In the genomic region with DNA sequence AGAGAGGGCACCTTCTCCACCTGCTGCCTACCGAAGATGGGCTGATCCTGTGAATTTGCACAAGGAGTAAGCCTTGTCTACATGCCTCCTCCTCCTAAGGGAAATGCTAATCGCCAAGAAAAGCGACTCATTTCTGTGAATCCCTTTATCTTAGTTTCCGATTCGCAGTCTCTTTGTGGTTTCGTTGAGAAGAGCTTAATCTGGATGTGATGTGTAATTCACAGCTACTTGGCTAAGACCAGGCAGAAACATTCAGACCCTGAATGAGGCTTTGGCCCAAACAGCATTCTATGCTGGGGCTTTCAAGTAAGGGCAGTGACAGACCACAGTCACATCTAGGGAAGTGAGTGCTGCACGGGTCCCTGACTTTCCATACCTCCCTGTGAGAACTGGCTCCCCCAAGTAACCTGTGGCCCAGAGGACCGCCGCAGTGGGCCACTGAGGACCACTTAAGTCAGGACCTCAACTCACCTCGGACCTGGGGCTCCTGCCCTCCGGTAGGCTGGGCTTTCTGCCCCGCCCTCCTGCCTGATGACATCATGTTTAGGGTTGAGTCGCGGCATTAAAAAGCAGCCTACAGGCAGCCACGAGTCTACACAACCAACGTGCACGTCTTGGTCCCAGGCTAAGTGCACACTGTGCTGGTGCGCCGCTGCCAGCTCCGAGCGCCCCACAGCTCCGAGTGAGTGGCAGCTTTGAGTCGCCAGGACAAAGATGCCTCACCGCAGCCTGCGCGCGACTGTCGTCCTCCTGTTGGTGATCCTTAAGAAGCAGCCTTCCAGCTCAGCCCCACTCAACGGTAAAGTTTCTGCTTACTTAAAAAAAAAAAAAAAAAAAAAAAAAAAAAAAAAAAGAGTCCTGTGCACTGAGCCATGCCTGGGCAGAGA, we compare ENCODE assay signal across 9 mouse cellular contexts. TPM values are rescaled to one million over a fixed set of nuclear protein-coding genes. Genes with fewer than 3 reads are reported as not detected.
DNase-seq lines count a peak whose midpoint lies in the region; ATAC-seq and TF ChIP-seq lines count a peak whose summit lies in the region.
"Had no signal": no experiment of that assay in that cellular context is flagged by ENCODE, and none has a peak within 500 bp of the region (broad histone marks: within the 10 kb centered on the region; RNA-seq: fewer than 3 reads in every experiment).

Car12 (plus strand) TSS at position 552 of the 887 bp plus-strand sequence.

- H3K4me3 ChIP-seq in layer of hippocampus, adult 2 months: peak within 1 kb of the TSS; percentile 52
- peak within 1 kb of the TSS; percentile 25 for H3K4me3 ChIP-seq in bone marrow, adult 2 months (replicated peaks; ENCODE audit: control insufficient read depth, low read depth, low read length)
- H3K4me3 ChIP-seq in forebrain, embryonic 12.5 days (replicated peaks): peak within 1 kb of the TSS; percentile 35
- peak within 1 kb of the TSS; percentile 33 for H3K4me3 ChIP-seq in liver, postnatal 0 days (ENCODE audit: low read depth, low read length)
- peak within 1 kb of the TSS; percentile 32 for H3K4me3 ChIP-seq in neural tube, embryonic 12.5 days

- peak within 1 kb of the TSS; percentile 89 for H3K27ac ChIP-seq in layer of hippocampus, adult 2 months
- H3K27ac ChIP-seq in bone marrow, adult 2 months (ENCODE audit: control insufficient read depth, insufficient read depth, low read depth, low read length, poor library complexity): no peak within 1 kb of the TSS
- H3K27ac ChIP-seq in forebrain, embryonic 12.5 days: no peak within 1 kb of the TSS
- no peak within 1 kb of the TSS for H3K27ac ChIP-seq in liver, postnatal 0 days (ENCODE audit: low read depth)
- H3K27ac ChIP-seq in neural tube, embryonic 12.5 days: no peak within 1 kb of the TSS

- H3K9ac ChIP-seq in forebrain, embryonic 12.5 days: peak within 1 kb of the TSS; percentile 40
- no peak within 1 kb of the TSS for H3K9ac ChIP-seq in liver, postnatal 0 days (replicated peaks)
- peak within 1 kb of the TSS; percentile 48; the same call in 1 of the 2 replicates for H3K9ac ChIP-seq in neural tube, embryonic 12.5 days

- H3K36me3 ChIP-seq in forebrain, embryonic 12.5 days (replicated peaks): no peaks in the 10 kb centered on the region
- no peaks in the 10 kb centered on the region for H3K36me3 ChIP-seq in liver, postnatal 0 days (replicated peaks; ENCODE audit: insufficient read depth, low read length)
- no peaks in the 10 kb centered on the region for H3K36me3 ChIP-seq in neural tube, embryonic 12.5 days

- 11% methylated on average over 29 of the region's 29 CpGs for WGBS in bone marrow, adult 2 months
- 16% methylated on average over 29 of the region's 29 CpGs for WGBS in forebrain, embryonic 12.5 days
- WGBS in liver, postnatal 0 days (ENCODE audit: insufficient replicate concordance): 6% methylated on average over 29 of the region's 29 CpGs
- 14% methylated on average over 29 of the region's 29 CpGs for WGBS in neural tube, embryonic 12.5 days

- no peaks in the 10 kb centered on the region for H3K9me3 ChIP-seq in forebrain, embryonic 12.5 days
- H3K9me3 ChIP-seq in liver, postnatal 0 days (ENCODE audit: low read length): no peaks in the 10 kb centered on the region
- no peaks in the 10 kb centered on the region for H3K9me3 ChIP-seq in neural tube, embryonic 12.5 days

- H3K27me3 ChIP-seq in forebrain, embryonic 12.5 days: peaks cover 40% of the 10 kb centered on the region
- H3K27me3 ChIP-seq in liver, postnatal 0 days (ENCODE audit: insufficient read depth, low read length): peaks cover 13% of the 10 kb centered on the region
- H3K27me3 ChIP-seq in neural tube, embryonic 12.5 days (replicated peaks): peaks cover 18% of the 10 kb centered on the region

- no peak for TF ChIP-seq CTCF in layer of hippocampus, adult 2 months (conservative IDR thresholded peaks at IDR 0.05)
- TF ChIP-seq CTCF in bone marrow, adult 2 months (IDR thresholded peaks at IDR 0.05; ENCODE audit: control insufficient read depth, insufficient read depth, low read length): no peak
- TF ChIP-seq CTCF in liver, postnatal 0 days (IDR thresholded peaks at IDR 0.05; ENCODE audit: low read depth): no peak

- no peak for TF ChIP-seq EP300 in liver, postnatal 0 days (IDR thresholded peaks at IDR 0.05; ENCODE audit: low read depth)

- peak; percentile 70 for ATAC-seq in forebrain, embryonic 12.5 days (ENCODE audit: low FRiP score)
- ATAC-seq in liver, postnatal 0 days: peak; percentile 47
- ATAC-seq in neural tube, embryonic 12.5 days (ENCODE audit: low FRiP score, low read depth): 0 out of 2 replicates have a peak, but pooled peaks have one; percentile 50

- DNase-seq in layer of hippocampus, adult 2 months (ENCODE audit: low spot score in 2 of 2): peak in 1 of 2 experiments; percentile 32
- DNase-seq in layer of hippocampus, adult 9-10 months (ENCODE audit: low spot score): no peak
- peak; percentile 71 for DNase-seq in kidney, adult 18-20 months
- DNase-seq in liver, postnatal 0 days: peak; percentile 33
- no peak for DNase-seq in frontal cortex, postnatal 36 days (ENCODE audit: low spot score in 2 of 2)

- H3K4me1 ChIP-seq in bone marrow, adult 2 months (ENCODE audit: control insufficient read depth, insufficient read depth, low read length): no peaks in the 10 kb centered on the region
- H3K4me1 ChIP-seq in forebrain, embryonic 12.5 days: peaks cover 26% of the 10 kb centered on the region
- H3K4me1 ChIP-seq in liver, postnatal 0 days (ENCODE audit: insufficient read depth): peaks cover 11% of the 10 kb centered on the region; the same call in 1 of the 2 replicates
- H3K4me1 ChIP-seq in neural tube, embryonic 12.5 days: peaks cover 10% of the 10 kb centered on the region

- peak within 1 kb of the TSS; percentile 59 for H3K4me2 ChIP-seq in forebrain, embryonic 12.5 days
- H3K4me2 ChIP-seq in liver, postnatal 0 days (ENCODE audit: low read depth, low read length): peak within 1 kb of the TSS; percentile 72
- H3K4me2 ChIP-seq in neural tube, embryonic 12.5 days (replicated peaks): peak within 1 kb of the TSS; percentile 71

- no peak for TF ChIP-seq POLR2A in bone marrow, adult 2 months (IDR thresholded peaks at IDR 0.05; ENCODE audit: borderline replicate concordance, control insufficient read depth, low read depth, low read length)

RNA-seq across cellular contexts. Expression of gene Car12, which starts in this region (rescaled TPM):
- 10 to 100 TPM; 48.6 to 52.5 TPM for total RNA-seq in layer of hippocampus, adult 2 months (2021)
- 0.95 and 1.1 TPM in 2 replicates for polyA plus RNA-seq in bone marrow, adult 2 months (2011; ENCODE audit: insufficient read depth, insufficient read length, low replicate concordance, missing spikeins)
- 0.91 and 1.6 TPM in 2 replicates for polyA plus RNA-seq in forebrain, embryonic 12.5 days (2016; fragmentation: Nextera tagmentation; extraction: Ambion mirVana)
- 0.05 and 0.12 TPM in 2 replicates for polyA plus RNA-seq in liver, postnatal 0 days (2015; fragmentation: Nextera tagmentation; extraction: Ambion mirVana)
- 0.31 and 0.38 TPM in 2 replicates for polyA plus RNA-seq in neural tube, embryonic 12.5 days (2016; fragmentation: Nextera tagmentation; extraction: Ambion mirVana)
- total RNA-seq: heart, adult 18-20 months had no signal

Comparison
In these comparisons a context has a peak if more than half of its experiments do, and no peak if none do; other contexts are left out.
1. Peak in DNase-seq, ATAC-seq, H3K4me3 ChIP-seq and H3K4me2 ChIP-seq in liver, postnatal 0 days; RNA of the gene not detected or under 1 TPM.
2. Peak in ATAC-seq, H3K4me3 ChIP-seq, H3K9ac ChIP-seq and H3K4me2 ChIP-seq in neural tube, embryonic 12.5 days; RNA of the gene not detected or under 1 TPM.